Mouse (Mus musculus) lung, embryonic 16.5 days (tissue): Measurements from ENCODE around the gene Syne1. TPM values are rescaled to one million over a fixed set of nuclear protein-coding genes. Genes with fewer than 3 reads are reported as not detected.

ENCODE experiments used
- ATAC-seq: fragments of 200-750 bp; cut with Nextera tagmentation; 2 replicates; pipeline ENCODE4 v1.8.0; 2017; ENCODE audit warnings: low read depth, mild to moderate bottlenecking, moderate library complexity
- H3K27ac ChIP-seq: fragments of 300-500 bp; sonication (generic); 2 replicates; pipeline ENCODE4 v1.5.1; 2014; ENCODE audit warnings: mild to moderate bottlenecking, control low read depth, low read length
- H3K27me3 ChIP-seq: fragments of 300-500 bp; sonication (generic); 2 replicates; pipeline ENCODE4 v1.6.1; 2014; ENCODE audit warnings: low read depth, low read length, mixed read lengths; ENCODE audit not compliant: control insufficient read depth, insufficient read depth
- H3K36me3 ChIP-seq: fragments of 300-500 bp; sonication (generic); 2 replicates; pipeline ENCODE4 v1.6.1; 2014; ENCODE audit warnings: low read length; ENCODE audit not compliant: control insufficient read depth, insufficient read depth
- H3K4me1 ChIP-seq: fragments of 300-500 bp; sonication (generic); replicated peaks from 2 replicates; pipeline ENCODE4 v1.6.1; 2014; ENCODE audit warnings: low read length, mixed read lengths; ENCODE audit not compliant: control insufficient read depth, insufficient read depth
- H3K4me2 ChIP-seq: fragments of 300-500 bp; sonication (generic); 2 replicates; pipeline ENCODE4 v1.6.1; 2014; ENCODE audit warnings: low read depth, low read length, control low read depth
- H3K4me3 ChIP-seq: fragments of 300-500 bp; sonication (generic); 2 replicates; pipeline ENCODE4 v1.5.1; 2014; ENCODE audit warnings: mild to moderate bottlenecking, low read length, control low read depth
- H3K9ac ChIP-seq: fragments of 300-500 bp; sonication (generic); 2 replicates; pipeline ENCODE4 v1.6.1; 2014; ENCODE audit warnings: low read length, control low read depth
- H3K9me3 ChIP-seq: fragments of 300-500 bp; sonication (generic); 2 replicates; pipeline ENCODE4 v1.6.1; 2016; ENCODE audit warnings: low read length; ENCODE audit not compliant: control insufficient read depth
- WGBS: fragments of 180-500 bp; shearing (Covaris S2); extraction: QIAGEN DNeasy Blood & Tissue Kit; methylation state at CpG from one replicate; pipeline ENCODE4 v1.1.7; 2014; 5-methylcytosine and 5-hydroxymethylcytosine counted together
- polyA plus RNA-seq: library from polyadenylated mRNA; unstranded; fragments of >200 nt; fragmentation: Nextera tagmentation; extraction: Ambion mirVana; gene quantifications from 2 replicates; pipeline ENCODE4 v1.2.1, GENCODE M21; 2015

Gene Syne1
- polyA plus RNA-seq, 1 experiment from 2014 or later = 4.3 TPM

- Histone ChIP-seq H3K4me2 (no peak overlapping the region), H3K27ac (no peak overlapping the region), H3K9ac (no peak overlapping the region), H3K4me1 (no peaks in the 10 kb centered on the region), H3K9me3 (no peaks in the 10 kb centered on the region), H3K27me3 (no peaks in the 10 kb centered on the region), H3K36me3 (no peaks in the 10 kb centered on the region), H3K4me3 (no peak overlapping the region)
- no peak for ATAC-seq
- 58% methylated on average over 7 of the region's 7 CpGs for WGBS
Measured at GRCm38 (mm10) chr10:5360560-5360959, 190.7 kb downstream of the Syne1 start.

GRCm38 (mm10) chr10:5356614-5357013 is 194.7 kb downstream of the Syne1 start:
- Histone ChIP-seq H3K9ac (no peak overlapping the region), H3K27ac (no peak overlapping the region), H3K27me3 (no peaks in the 10 kb centered on the region), H3K4me1 (no peaks in the 10 kb centered on the region), H3K4me3 (no peak overlapping the region), H3K9me3 (no peaks in the 10 kb centered on the region), H3K4me2 (no peak overlapping the region), H3K36me3 (no peaks in the 10 kb centered on the region)
- WGBS = 83% methylated on average over 5 of the region's 5 CpGs
- ATAC-seq = no peak

GRCm38 (mm10) chr10:5353390-5353789 is 197.9 kb downstream of the Syne1 start:
- Histone ChIP-seq H3K27ac (no peak overlapping the region), H3K27me3 (no peaks in the 10 kb centered on the region), H3K4me1 (no peaks in the 10 kb centered on the region), H3K9ac (no peak overlapping the region), H3K4me2 (no peak overlapping the region), H3K9me3 (no peaks in the 10 kb centered on the region), H3K4me3 (no peak overlapping the region), H3K36me3 (no peaks in the 10 kb centered on the region)
- no peak for ATAC-seq
- WGBS = 88% methylated on average over 1 of the region's 1 CpGs

- no peak overlapping the region for H3K9ac ChIP-seq
- no peaks in the 10 kb centered on the region for H3K36me3 ChIP-seq
- no peaks in the 10 kb centered on the region for H3K9me3 ChIP-seq
- ATAC-seq = no peak
- no peak overlapping the region for H3K4me2 ChIP-seq
- H3K4me3 ChIP-seq = no peak overlapping the region
- WGBS = 47% methylated on average over 1 of the region's 1 CpGs
- H3K27me3 ChIP-seq = no peaks in the 10 kb centered on the region
- no peaks in the 10 kb centered on the region for H3K4me1 ChIP-seq
- H3K27ac ChIP-seq = no peak overlapping the region
Measured at GRCm38 (mm10) chr10:5346911-5347310, 204.4 kb downstream of the Syne1 start.

- ATAC-seq = no peak
- H3K4me1 ChIP-seq = no peaks in the 10 kb centered on the region
- H3K9ac ChIP-seq = no peak overlapping the region
- H3K36me3 ChIP-seq = no peaks in the 10 kb centered on the region
- H3K4me2 ChIP-seq = no peak overlapping the region
- WGBS = 58% methylated on average over 4 of the region's 4 CpGs
- no peaks in the 10 kb centered on the region for H3K9me3 ChIP-seq
- H3K27me3 ChIP-seq = no peaks in the 10 kb centered on the region
- H3K27ac ChIP-seq = no peak overlapping the region
- no peak overlapping the region for H3K4me3 ChIP-seq
Measured at GRCm38 (mm10) chr10:5343211-5343610, 208.1 kb downstream of the Syne1 start.

GRCm38 (mm10) chr10:5336394-5336793 is 214.9 kb downstream of the Syne1 start:
- H3K9ac ChIP-seq = no peak overlapping the region
- no peak for ATAC-seq
- no peak overlapping the region for H3K27ac ChIP-seq
- no peaks in the 10 kb centered on the region for H3K9me3 ChIP-seq
- H3K4me2 ChIP-seq = no peak overlapping the region
- no peaks in the 10 kb centered on the region for H3K4me1 ChIP-seq
- H3K27me3 ChIP-seq = no peaks in the 10 kb centered on the region
- no peaks in the 10 kb centered on the region for H3K36me3 ChIP-seq
- H3K4me3 ChIP-seq = no peak overlapping the region

- Histone ChIP-seq H3K4me2 (no peak overlapping the region), H3K27ac (no peak overlapping the region), H3K4me1 (no peaks in the 10 kb centered on the region), H3K9me3 (no peaks in the 10 kb centered on the region), H3K27me3 (no peaks in the 10 kb centered on the region), H3K4me3 (no peak overlapping the region), H3K36me3 (no peaks in the 10 kb centered on the region), H3K9ac (no peak overlapping the region)
- WGBS = 84% methylated on average over 5 of the region's 5 CpGs
- no peak for ATAC-seq
Measured at GRCm38 (mm10) chr10:5332801-5333200, 218.5 kb downstream of the Syne1 start.

- H3K4me2 ChIP-seq = no peak overlapping the region
- ATAC-seq = no peak
- no peak overlapping the region for H3K4me3 ChIP-seq
- 68% methylated on average over 9 of the region's 9 CpGs for WGBS
- H3K9me3 ChIP-seq = no peaks in the 10 kb centered on the region
- no peak overlapping the region for H3K9ac ChIP-seq
- H3K36me3 ChIP-seq = no peaks in the 10 kb centered on the region
- H3K27ac ChIP-seq = no peak overlapping the region
- H3K4me1 ChIP-seq = no peaks in the 10 kb centered on the region
- no peaks in the 10 kb centered on the region for H3K27me3 ChIP-seq
Measured at GRCm38 (mm10) chr10:5326716-5327115, 224.6 kb downstream of the Syne1 start.

GRCm38 (mm10) chr10:5323741-5324395 is 227.4 kb downstream of the Syne1 start:
- Histone ChIP-seq H3K4me2 (no peak overlapping the region), H3K4me3 (no peak overlapping the region), H3K27me3 (no peaks in the 10 kb centered on the region), H3K4me1 (no peaks in the 10 kb centered on the region), H3K9ac (no peak overlapping the region), H3K9me3 (no peaks in the 10 kb centered on the region), H3K27ac (no peak overlapping the region), H3K36me3 (no peaks in the 10 kb centered on the region)
- no peak for ATAC-seq
- 80% methylated on average over 11 of the region's 11 CpGs for WGBS

GRCm38 (mm10) chr10:5322562-5322961 is 228.7 kb downstream of the Syne1 start:
- Histone ChIP-seq H3K9ac (no peak overlapping the region), H3K4me2 (no peak overlapping the region), H3K36me3 (no peaks in the 10 kb centered on the region), H3K27me3 (no peaks in the 10 kb centered on the region), H3K27ac (no peak overlapping the region), H3K4me1 (no peaks in the 10 kb centered on the region), H3K4me3 (no peak overlapping the region), H3K9me3 (no peaks in the 10 kb centered on the region)
- no peak for ATAC-seq
- WGBS = 33% methylated on average over 7 of the region's 7 CpGs
